Mouse (Mus musculus) lung, embryonic 15.5 days (tissue): Measurements from ENCODE around the gene Pifo. TPM values are rescaled to one million over a fixed set of nuclear protein-coding genes. Genes with fewer than 3 reads are reported as not detected.

Experiments used
- polyA plus RNA-seq: library from polyadenylated mRNA; unstranded; fragments of >200 nt; fragmentation: Nextera tagmentation; extraction: Ambion mirVana; gene quantifications from 2 replicates; pipeline ENCODE4 v1.2.1, GENCODE M21; 2015

Gene Pifo
- polyA plus RNA-seq, 1 experiment from 2014 or later, result 5.5 TPM

Other genes starting within 250 kb of the Pifo start
- gene Rap1a, start 213.3 kb downstream of the Pifo start, polyA plus RNA-seq, result 122 and 125 TPM in 2 replicates
- 0.14 and 0.21 TPM in 2 replicates for gene Adora3, start 143.8 kb downstream of the Pifo start, polyA plus RNA-seq
- gene Tmigd3, start 143.7 kb downstream of the Pifo start, polyA plus RNA-seq, result 0.25 and 0.47 TPM in 2 replicates
- gene I830077J02Rik, start 82.0 kb downstream of the Pifo start, polyA plus RNA-seq, result 0.82 and 0.93 TPM in 2 replicates
- 127 and 133 TPM in 2 replicates for gene Wdr77, start 55.3 kb downstream of the Pifo start, polyA plus RNA-seq
- gene Atp5f1, start 54.5 kb downstream of the Pifo start, polyA plus RNA-seq, result 463 and 467 TPM in 2 replicates
- 1.3 and 1.7 TPM in 2 replicates for gene Ovgp1, start 40.9 kb downstream of the Pifo start, polyA plus RNA-seq
- 0.19 and 0.21 TPM in 2 replicates for gene Chil5, start 18.2 kb upstream of the Pifo start, polyA plus RNA-seq
- 0.30 and 0.42 TPM in 2 replicates for gene Chia1, start 98.6 kb upstream of the Pifo start, polyA plus RNA-seq
- 0.16 TPM in 1 of 2 replicates, not detected in the other for gene Chil3, start 152.9 kb upstream of the Pifo start, polyA plus RNA-seq
- gene Chil4, start 204.9 kb upstream of the Pifo start, polyA plus RNA-seq, result 0.19 TPM in 1 of 2 replicates, not detected in the other